Mouse (Mus musculus) c-Kit-negative CD71-positive TER-119-positive erythroid progenitor cells, embryonic 14.5 days (primary cell): ENCODE results near the gene Tgfbr3l.

Experiments
- DNase-seq: peaks from one replicate; pipeline ENCODE4 v3.0.0-alpha.2; 2013; ENCODE audit warnings: low read depth, low spot score

The Tgfbr3l gene

GRCm38 (mm10) chr8:4247951-4248540 lies at the start of gene Tgfbr3l:
TSS of gene Tgfbr3l (plus strand) at chr8:4248214.
- DNase-seq, result no peak

GRCm38 (mm10) chr8:4201321-4201720 lies 46.7 kb upstream of the Tgfbr3l start:
- DNase-seq, result no peak

- no peak for DNase-seq
Observed at GRCm38 (mm10) chr8:4205246-4206123, 42.5 kb upstream of the Tgfbr3l start.

- no peak for DNase-seq
Observed at GRCm38 (mm10) chr8:4206182-4207015, 41.6 kb upstream of the Tgfbr3l start.

- DNase-seq, result no peak
Observed at GRCm38 (mm10) chr8:4207016-4207350, 41.0 kb upstream of the Tgfbr3l start.

GRCm38 (mm10) chr8:4211097-4211496 lies 36.9 kb upstream of the Tgfbr3l start:
- no peak for DNase-seq

GRCm38 (mm10) chr8:4212809-4213209 lies 35.2 kb upstream of the Tgfbr3l start:
- no peak for DNase-seq

- no peak for DNase-seq
Observed at GRCm38 (mm10) chr8:4213210-4214005, 34.6 kb upstream of the Tgfbr3l start.

- no peak for DNase-seq
Observed at GRCm38 (mm10) chr8:4214006-4214980, 33.7 kb upstream of the Tgfbr3l start.

GRCm38 (mm10) chr8:4216296-4216695 lies 31.7 kb upstream of the Tgfbr3l start:
- DNase-seq, result no peak

- no peak for DNase-seq
Observed at GRCm38 (mm10) chr8:4216791-4217621, 31.0 kb upstream of the Tgfbr3l start, which contains the start of gene Prr36. TSS of gene Prr36 (minus strand) at chr8:4217459.

GRCm38 (mm10) chr8:4219617-4220016 lies 28.4 kb upstream of the Tgfbr3l start:
- no peak for DNase-seq

- no peak for DNase-seq
Observed at GRCm38 (mm10) chr8:4222059-4222458, 26.0 kb upstream of the Tgfbr3l start.

- no peak for DNase-seq
Observed at GRCm38 (mm10) chr8:4226323-4226722, 21.7 kb upstream of the Tgfbr3l start.

GRCm38 (mm10) chr8:4226739-4227347 lies 21.2 kb upstream of the Tgfbr3l start, which contains the start of gene Lrrc8e:
TSS of gene Lrrc8e (plus strand) at chr8:4226827.
- no peak for DNase-seq

- no peak for DNase-seq
Observed at GRCm38 (mm10) chr8:4227919-4228318, 20.1 kb upstream of the Tgfbr3l start.

GRCm38 (mm10) chr8:4229784-4230183 lies 18.2 kb upstream of the Tgfbr3l start:
- no peak for DNase-seq

- DNase-seq, result no peak
Observed at GRCm38 (mm10) chr8:4230612-4231351, 17.2 kb upstream of the Tgfbr3l start.
